Mouse (Mus musculus) CH12.LX (cell line): ENCODE measurements around the gene Dtd1.

Experiments
- E2F4 ChIP-seq: IDR thresholded peaks from 2 replicates; pipeline ENCODE4 v1.6.1; 2011; ENCODE audit warnings: low read depth, low read length, improper control_type of control experiment; ENCODE audit not compliant: insufficient replicate concordance
- EP300 ChIP-seq: IDR thresholded peaks from 2 replicates; pipeline ENCODE4 v1.6.1; 2011; ENCODE audit warnings: low read length, improper control_type of control experiment
- JUND ChIP-seq: conservative IDR thresholded peaks from 2 replicates; pipeline ENCODE4 v1.6.1; 2011; ENCODE audit warnings: low read depth, low read length, improper control_type of control experiment
- USF1 ChIP-seq: IDR thresholded peaks from 2 replicates; pipeline ENCODE4 v1.6.1; 2014; ENCODE audit warnings: low read depth, mild to moderate bottlenecking, inconsistent platforms, low read length, improper control_type of control experiment
- ZKSCAN1 ChIP-seq: IDR thresholded peaks from 2 replicates; pipeline ENCODE4 v1.6.1; 2012; ENCODE audit warnings: low read depth, inconsistent platforms, low read length, improper control_type of control experiment, borderline replicate concordance

GRCm38 (mm10) chr2:144646360-144646759 is 46.7 kb downstream of the Dtd1 start:
- TF ChIP-seq USF1 (no peak), JUND (no peak), ZKSCAN1 (no peak), E2F4 (no peak), EP300 (peak; percentile 77)
